Mouse (Mus musculus): Measurements from ENCODE around the gene Atxn7l1. TPM values are rescaled to one million over a fixed set of nuclear protein-coding genes. Genes with fewer than 3 reads are reported as not detected.
"Not testable (repeated sequence)": the region's sequence is repeated elsewhere in the genome, so short reads cannot be mapped to it uniquely, and the experiment has no call there.

Atxn7l1 gene
- polyA plus RNA-seq, 1 experiment from 2014 or later: 13.6 TPM

DNA sequence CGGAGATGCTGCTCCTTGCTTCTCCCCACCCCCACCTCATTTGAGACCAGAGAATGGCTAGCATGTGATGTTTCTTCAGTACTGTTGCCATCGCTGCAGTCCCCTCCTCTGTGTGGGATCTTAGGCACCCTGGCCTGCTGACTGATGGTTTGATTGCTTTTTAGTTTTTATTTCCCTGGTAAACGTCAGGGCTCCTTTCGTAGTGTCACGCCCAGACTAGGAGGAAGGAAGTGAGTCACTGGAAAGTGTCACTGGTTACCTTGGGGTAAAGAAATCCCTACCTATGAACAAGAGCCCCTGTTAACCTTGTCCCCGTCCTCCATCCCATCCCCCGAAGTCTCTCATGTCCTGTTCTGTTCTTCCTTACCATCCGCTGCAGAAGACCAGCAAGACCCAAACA is 10.8 kb downstream of the Atxn7l1 start:
- 45% methylated on average over 8 of the region's 8 CpGs for WGBS
- no peak for DNase-seq (ENCODE audit: low spot score)

DNA sequence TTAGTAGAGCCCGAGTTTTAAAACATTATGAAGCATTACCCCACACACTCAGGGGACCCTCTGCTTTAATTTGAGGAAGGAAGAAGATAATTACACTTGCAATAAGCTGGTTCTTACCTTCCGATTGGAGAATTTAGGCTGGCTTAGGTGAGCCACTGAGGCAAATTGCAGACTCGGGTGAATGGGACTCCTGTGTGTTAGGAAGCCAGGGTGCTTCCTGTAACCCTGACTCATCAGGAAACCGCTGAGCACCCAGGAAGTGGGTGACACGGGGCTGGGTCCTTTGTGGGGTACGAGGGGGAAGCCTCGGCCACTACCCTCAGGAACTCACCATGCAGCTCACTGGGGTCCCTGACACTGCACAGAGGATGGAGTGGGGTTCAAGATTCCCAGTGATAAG is 12.9 kb downstream of the Atxn7l1 start:
- H3K4me3 ChIP-seq: no peak overlapping the region
- no peaks in the 10 kb centered on the region for H3K9me3 ChIP-seq
- 0 out of 2 replicates have a peak, but pooled peaks cover 2% of the 10 kb centered on the region for H3K36me3 ChIP-seq
- H3K4me1 ChIP-seq: peaks cover 24% of the 10 kb centered on the region
- no peaks in the 10 kb centered on the region for H3K27me3 ChIP-seq (ENCODE audit: insufficient read depth, poor library complexity, severe bottlenecking)
- 79% methylated on average over 7 of the region's 7 CpGs for WGBS
- no peak for DNase-seq (ENCODE audit: low spot score)
- H3K27ac ChIP-seq: no peak overlapping the region

More for the DNA sequence above, 10.8 kb downstream of the Atxn7l1 start:
- Histone ChIP-seq H3K27ac (no peak overlapping the region), H3K4me1 (peaks cover 28% of the 10 kb centered on the region), H3K27me3 (ENCODE audit: insufficient read depth, poor library complexity, severe bottlenecking) (no peaks in the 10 kb centered on the region), H3K36me3 (no peaks in the 10 kb centered on the region), H3K4me3 (no peak overlapping the region), H3K9me3 (no peaks in the 10 kb centered on the region)

DNA sequence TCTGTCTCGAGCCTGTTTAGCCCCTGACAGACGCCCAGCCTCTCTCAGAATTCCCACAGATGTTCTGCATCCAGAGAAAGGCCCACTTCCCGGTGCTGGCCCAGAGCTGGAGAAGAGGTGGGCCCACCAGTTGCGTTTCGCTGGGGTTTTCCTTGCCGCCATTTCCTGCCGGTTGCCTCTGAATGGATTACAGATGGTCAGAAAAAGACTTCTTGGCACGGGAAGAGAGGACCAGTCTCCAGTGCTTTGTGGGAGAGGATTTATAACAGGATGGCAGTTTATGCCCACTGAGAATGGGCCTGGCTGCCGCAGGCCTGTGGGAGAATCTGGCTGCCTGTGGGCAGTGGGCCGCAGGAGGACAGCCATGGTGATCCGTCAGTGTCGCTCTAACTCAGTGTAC is 15.0 kb downstream of the Atxn7l1 start:
- H3K36me3 ChIP-seq: 0 out of 2 replicates have a peak, but pooled peaks cover 6% of the 10 kb centered on the region
- 0 out of 2 replicates have a peak overlapping the region, but pooled peaks have one; percentile 29 for H3K27ac ChIP-seq
- 55% methylated on average over 12 of the region's 12 CpGs for WGBS
- no peaks in the 10 kb centered on the region for H3K27me3 ChIP-seq (ENCODE audit: insufficient read depth, poor library complexity, severe bottlenecking)
- peaks cover 23% of the 10 kb centered on the region for H3K4me1 ChIP-seq
- DNase-seq (ENCODE audit: low spot score): no peak
- no peaks in the 10 kb centered on the region for H3K9me3 ChIP-seq
- no peak overlapping the region for H3K4me3 ChIP-seq

DNA sequence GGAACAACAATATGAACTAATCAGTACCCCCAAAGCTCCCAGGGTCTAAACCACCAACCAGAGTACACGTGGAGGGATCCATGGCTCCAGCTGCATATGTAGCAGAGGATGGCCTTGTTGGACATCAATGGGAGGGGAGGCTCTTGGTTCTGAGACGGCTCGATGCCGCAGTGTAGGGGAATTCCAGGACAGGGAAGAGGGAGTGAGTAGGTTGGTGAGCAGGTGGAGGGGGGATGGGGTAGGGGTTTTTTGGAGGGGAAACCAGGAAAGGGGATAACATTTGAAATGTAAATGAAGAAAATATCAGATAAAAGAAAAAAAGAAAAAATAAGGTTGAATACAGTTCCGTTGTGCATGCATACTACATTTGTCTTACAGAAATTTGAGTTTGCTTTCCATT is 16.5 kb downstream of the Atxn7l1 start:
- DNase-seq (ENCODE audit: low spot score); H3K9me3 ChIP-seq; H3K27me3 ChIP-seq (ENCODE audit: insufficient read depth, poor library complexity, severe bottlenecking); H3K4me3 ChIP-seq; H3K36me3 ChIP-seq; H3K27ac ChIP-seq: not testable (repeated sequence)
- WGBS: 88% methylated on average over 5 of the region's 5 CpGs
- H3K4me1 ChIP-seq: peaks cover 15% of the 10 kb centered on the region; the same call in 1 of the 2 replicates

DNA sequence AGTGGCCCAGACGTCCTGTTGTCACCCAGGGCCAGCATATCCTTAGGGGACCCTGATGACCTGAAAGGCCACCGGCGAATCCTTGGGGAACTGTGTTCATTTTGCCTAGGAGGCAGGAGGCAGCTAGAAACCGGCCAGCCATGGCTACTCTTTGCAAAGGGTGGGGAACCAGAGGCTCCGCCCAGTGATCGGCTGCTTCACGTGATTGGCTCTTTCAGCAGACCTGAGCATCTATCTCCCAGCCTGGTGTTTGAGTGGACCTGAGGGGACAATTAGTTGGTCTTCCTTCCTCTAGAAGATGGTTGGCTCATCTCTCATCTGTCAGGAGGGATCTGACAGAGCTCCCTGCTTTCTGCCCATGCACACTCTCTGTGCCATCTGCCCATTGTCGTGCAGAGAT is 19.2 kb downstream of the Atxn7l1 start:
- Histone ChIP-seq H3K9me3 (no peaks in the 10 kb centered on the region), H3K27me3 (ENCODE audit: insufficient read depth, poor library complexity, severe bottlenecking) (no peaks in the 10 kb centered on the region), H3K27ac (no peak overlapping the region), H3K4me3 (no peak overlapping the region), H3K36me3 (0 out of 2 replicates have a peak, but pooled peaks cover 6% of the 10 kb centered on the region), H3K4me1 (peaks cover 15% of the 10 kb centered on the region; the same call in 1 of the 2 replicates)
- 42% methylated on average over 8 of the region's 8 CpGs for WGBS
- no peak for DNase-seq (ENCODE audit: low spot score)

DNA sequence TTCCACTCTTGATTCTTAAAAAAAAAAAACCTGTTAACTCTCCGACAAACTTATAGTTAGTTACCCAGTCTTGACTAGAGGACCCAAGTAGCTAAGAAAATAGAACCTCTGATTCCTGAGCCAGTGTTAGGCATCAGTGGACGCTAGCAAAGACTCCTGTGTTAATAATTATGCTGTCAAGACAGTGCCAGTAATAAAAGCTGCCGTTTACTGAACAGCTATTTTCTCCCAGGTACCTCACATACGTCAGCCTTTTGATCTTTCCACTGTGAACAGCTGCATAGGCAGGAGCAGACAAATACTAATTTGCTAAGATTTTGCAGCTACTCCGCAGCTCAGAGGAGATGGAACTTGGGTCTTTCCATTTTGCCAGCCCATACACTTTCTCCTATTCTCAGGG is 20.1 kb downstream of the Atxn7l1 start:
- no peaks in the 10 kb centered on the region for H3K9me3 ChIP-seq
- 0 out of 2 replicates have a peak, but pooled peaks cover 6% of the 10 kb centered on the region for H3K36me3 ChIP-seq
- DNase-seq (ENCODE audit: low spot score): no peak
- H3K4me3 ChIP-seq: no peak overlapping the region
- H3K27ac ChIP-seq: no peak overlapping the region
- 88% methylated on average over 5 of the region's 5 CpGs for WGBS
- peaks cover 13% of the 10 kb centered on the region; the same call in 1 of the 2 replicates for H3K4me1 ChIP-seq
- no peaks in the 10 kb centered on the region for H3K27me3 ChIP-seq (ENCODE audit: insufficient read depth, poor library complexity, severe bottlenecking)

DNA sequence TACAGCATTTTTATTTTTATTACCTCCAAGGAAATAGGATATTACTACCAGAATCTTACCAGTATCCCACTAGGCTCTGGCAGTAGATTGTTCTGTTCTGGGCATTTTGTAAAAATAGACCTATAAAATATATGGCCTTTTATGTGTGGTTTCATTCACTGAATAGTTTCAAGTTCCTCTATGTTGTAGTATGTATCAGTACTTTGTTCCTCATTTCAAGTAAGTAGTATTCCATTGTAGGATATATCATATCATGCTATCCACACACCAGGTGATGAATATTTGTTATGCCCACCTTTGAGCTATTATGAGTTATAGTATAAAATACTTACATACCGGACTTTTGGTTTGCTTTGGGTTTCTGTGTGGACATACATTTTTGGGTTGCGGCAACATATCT is 21.0 kb downstream of the Atxn7l1 start:
- H3K4me1 ChIP-seq: peaks cover 9% of the 10 kb centered on the region; the same call in 1 of the 2 replicates
- H3K27ac ChIP-seq: no peak overlapping the region
- H3K4me3 ChIP-seq: no peak overlapping the region
- 0 out of 2 replicates have a peak, but pooled peaks cover 6% of the 10 kb centered on the region for H3K36me3 ChIP-seq
- no peaks in the 10 kb centered on the region for H3K9me3 ChIP-seq
- WGBS: 92% methylated on average over 2 of the region's 2 CpGs
- no peak for DNase-seq (ENCODE audit: low spot score)
- no peaks in the 10 kb centered on the region for H3K27me3 ChIP-seq (ENCODE audit: insufficient read depth, poor library complexity, severe bottlenecking)

DNA sequence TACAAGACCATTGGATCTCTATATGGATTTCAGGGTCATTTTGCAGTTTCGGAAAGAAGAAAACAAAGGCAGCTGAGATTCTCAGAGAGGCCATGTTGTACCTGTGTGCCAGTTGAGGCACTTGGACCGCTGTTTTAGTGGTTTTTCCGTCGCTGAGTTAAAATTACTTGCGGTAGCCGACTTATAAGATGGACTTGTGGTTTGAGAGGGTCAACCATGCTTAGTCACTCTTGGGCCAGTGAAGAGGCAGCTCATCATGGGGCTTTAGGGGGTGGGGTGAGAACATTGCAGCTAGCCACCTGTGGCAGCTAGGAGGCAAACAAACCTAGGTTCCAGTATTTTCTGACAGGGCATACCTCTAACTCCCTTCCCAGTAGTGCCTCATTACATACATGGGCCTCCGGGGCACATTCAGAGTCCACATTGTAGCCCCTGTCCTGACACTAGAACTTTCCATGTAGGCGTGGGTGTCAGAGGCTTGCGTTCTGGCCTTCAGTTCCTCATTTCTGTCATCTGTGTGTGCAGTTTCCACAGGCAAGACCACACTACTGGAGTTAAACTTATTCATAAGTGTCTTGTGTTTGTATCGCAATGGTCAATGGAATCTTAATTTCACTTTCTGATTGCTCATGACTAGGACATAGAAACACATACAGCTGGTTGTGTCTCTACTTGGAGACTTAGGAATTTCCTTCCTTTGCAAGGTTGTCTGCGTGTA is 22.4 kb downstream of the Atxn7l1 start:
- no peaks in the 10 kb centered on the region for H3K9me3 ChIP-seq
- H3K4me1 ChIP-seq: peaks cover 23% of the 10 kb centered on the region
- H3K27me3 ChIP-seq (ENCODE audit: insufficient read depth, poor library complexity, severe bottlenecking): no peaks in the 10 kb centered on the region
- no peak for DNase-seq (ENCODE audit: low spot score)
- no peak overlapping the region for H3K27ac ChIP-seq
- 89% methylated on average over 11 of the region's 11 CpGs for WGBS
- 0 out of 2 replicates have a peak, but pooled peaks cover 4% of the 10 kb centered on the region for H3K36me3 ChIP-seq
- H3K4me3 ChIP-seq: no peak overlapping the region

DNA sequence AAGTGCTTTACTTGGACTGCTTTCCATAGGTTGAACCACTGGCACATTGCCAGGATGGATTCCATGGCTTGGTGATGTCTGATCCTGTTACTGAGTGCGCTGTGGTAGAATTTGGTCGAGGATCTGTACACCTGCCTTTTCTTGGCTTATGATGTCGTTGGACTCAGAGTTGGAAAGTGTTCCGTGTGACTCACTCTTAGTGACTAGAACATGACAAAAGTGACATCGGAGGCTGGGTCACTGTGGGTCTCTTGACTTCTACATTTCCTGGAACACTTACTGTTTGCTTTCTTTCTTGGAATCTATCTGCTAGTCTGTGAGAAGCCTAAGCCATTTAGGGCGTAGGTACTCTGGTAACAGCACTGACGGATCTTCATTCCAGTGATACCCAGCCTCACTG is 23.3 kb downstream of the Atxn7l1 start:
- Histone ChIP-seq H3K27me3 (ENCODE audit: insufficient read depth, poor library complexity, severe bottlenecking) (no peaks in the 10 kb centered on the region), H3K4me3 (no peak overlapping the region), H3K4me1 (peaks cover 32% of the 10 kb centered on the region), H3K27ac (no peak overlapping the region), H3K9me3 (no peaks in the 10 kb centered on the region), H3K36me3 (0 out of 2 replicates have a peak, but pooled peaks cover 4% of the 10 kb centered on the region)
- WGBS: 85% methylated on average over 7 of the region's 7 CpGs
- DNase-seq (ENCODE audit: low spot score): no peak

DNA sequence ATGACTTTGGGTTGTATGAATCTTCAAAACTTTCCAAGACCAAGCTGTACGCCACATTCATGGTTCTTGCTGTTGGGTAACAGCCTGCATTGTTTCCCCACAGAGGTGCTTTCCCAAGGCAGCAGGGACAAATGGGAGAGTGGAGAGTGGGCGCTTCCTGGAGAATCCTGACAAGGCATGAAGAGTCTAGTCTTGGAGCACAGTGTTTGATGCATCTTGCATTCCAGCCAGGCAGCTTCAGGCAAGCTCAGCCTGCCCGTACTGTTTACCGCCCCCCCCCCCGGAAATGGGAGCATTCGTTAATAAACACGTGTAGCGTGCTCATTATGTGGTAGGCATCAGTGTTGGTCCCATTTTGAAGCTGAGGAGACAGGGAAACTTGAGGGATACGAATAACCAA is 25.4 kb downstream of the Atxn7l1 start:
- H3K27ac ChIP-seq: no peak overlapping the region
- no peak overlapping the region for H3K4me3 ChIP-seq
- 87% methylated on average over 9 of the region's 9 CpGs for WGBS
- no peak for DNase-seq (ENCODE audit: low spot score)
- H3K27me3 ChIP-seq (ENCODE audit: insufficient read depth, poor library complexity, severe bottlenecking): no peaks in the 10 kb centered on the region
- peaks cover 35% of the 10 kb centered on the region for H3K4me1 ChIP-seq
- H3K36me3 ChIP-seq: no peaks in the 10 kb centered on the region
- H3K9me3 ChIP-seq: no peaks in the 10 kb centered on the region

DNA sequence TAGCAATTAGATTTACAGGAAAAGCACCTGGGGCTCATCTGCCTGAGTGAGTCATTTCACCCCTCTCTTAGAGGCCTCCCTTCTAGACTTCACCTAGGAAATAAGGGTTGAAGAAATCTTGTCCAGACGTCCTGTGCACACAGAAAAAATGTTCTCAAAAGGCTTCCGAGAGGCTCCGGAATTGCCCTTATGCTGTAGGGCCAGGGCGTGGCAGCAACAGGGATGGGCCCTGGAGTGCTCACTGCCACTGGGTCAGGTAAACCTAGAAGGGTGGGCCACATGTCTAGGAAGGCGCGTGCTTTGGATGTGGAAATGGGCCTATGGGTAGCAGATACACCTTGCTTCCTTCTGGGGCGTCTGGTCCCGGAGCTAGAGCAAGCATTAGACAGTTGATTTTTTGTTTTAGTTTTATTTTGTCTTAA is 26.2 kb downstream of the Atxn7l1 start:
- no peak for DNase-seq (ENCODE audit: low spot score)
- Histone ChIP-seq H3K36me3 (no peaks in the 10 kb centered on the region), H3K4me3 (no peak overlapping the region), H3K9me3 (no peaks in the 10 kb centered on the region), H3K27me3 (ENCODE audit: insufficient read depth, poor library complexity, severe bottlenecking) (no peaks in the 10 kb centered on the region), H3K27ac (no peak overlapping the region), H3K4me1 (peaks cover 33% of the 10 kb centered on the region)
- 87% methylated on average over 8 of the region's 8 CpGs for WGBS

DNA sequence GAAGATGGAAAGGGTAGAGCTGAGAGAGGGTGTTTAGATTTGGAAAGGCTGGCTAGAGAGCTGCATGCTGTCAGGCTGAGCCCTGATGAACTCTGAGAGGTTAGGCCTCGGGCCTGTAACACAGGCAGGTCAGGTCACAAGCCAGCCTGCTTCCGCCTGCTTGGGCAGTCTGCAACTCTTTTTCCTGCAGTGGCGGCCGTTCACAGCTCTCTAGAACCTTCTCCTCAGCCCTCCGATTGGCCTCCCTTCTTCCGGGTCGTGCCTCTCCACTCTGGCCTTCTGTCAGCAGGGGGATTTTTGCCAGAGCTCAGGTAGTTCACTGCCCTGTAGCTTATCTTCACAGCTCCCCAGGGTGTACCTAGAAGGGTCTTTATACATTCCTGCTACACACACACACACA is 26.7 kb downstream of the Atxn7l1 start:
- no peak overlapping the region for H3K27ac ChIP-seq
- WGBS: 45% methylated on average over 7 of the region's 7 CpGs

DNA sequence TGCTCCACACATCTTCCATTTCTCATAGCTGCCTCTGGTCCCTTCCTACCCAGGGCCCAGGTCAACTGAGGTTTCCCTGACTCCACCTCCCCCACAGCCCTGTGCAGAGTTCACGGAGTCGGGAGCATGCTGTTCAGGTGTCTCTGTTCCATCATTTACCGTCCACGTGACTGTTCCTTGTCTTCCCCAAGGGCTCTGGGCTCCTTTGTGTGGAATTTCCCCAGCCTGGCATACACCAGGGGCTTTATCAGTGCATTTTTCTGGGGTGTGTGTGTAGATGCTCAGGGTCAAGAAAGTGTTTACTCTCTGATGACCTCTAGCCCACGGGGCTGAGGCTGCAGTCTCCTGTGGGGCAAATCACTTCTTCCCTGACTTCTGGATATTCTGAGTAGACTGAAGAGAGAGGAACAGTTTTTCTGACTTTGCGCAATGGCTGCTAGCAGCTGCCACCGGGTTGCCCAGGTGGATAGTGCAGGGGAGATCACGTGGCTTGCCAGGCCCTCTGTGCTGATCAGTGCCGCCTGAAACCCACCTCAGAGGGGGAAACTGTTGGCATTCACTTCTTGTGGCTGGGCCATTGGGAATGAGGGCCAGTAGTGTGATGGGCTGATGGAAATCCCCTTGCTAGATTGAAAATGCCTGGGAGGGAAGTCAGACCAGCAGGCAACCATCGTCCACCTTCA is 27.3 kb downstream of the Atxn7l1 start:
- 72% methylated on average over 10 of the region's 10 CpGs for WGBS
- DNase-seq (ENCODE audit: low spot score): no peak

More for the DNA sequence above, 26.7 kb downstream of the Atxn7l1 start:
- Histone ChIP-seq H3K27me3 (ENCODE audit: insufficient read depth, poor library complexity, severe bottlenecking) (no peaks in the 10 kb centered on the region), H3K9me3 (no peaks in the 10 kb centered on the region), H3K4me3 (no peak overlapping the region), H3K4me1 (peaks cover 33% of the 10 kb centered on the region), H3K36me3 (no peaks in the 10 kb centered on the region)
- DNase-seq (ENCODE audit: low spot score): no peak

More for the DNA sequence above, 27.3 kb downstream of the Atxn7l1 start:
- H3K27me3 ChIP-seq (ENCODE audit: insufficient read depth, poor library complexity, severe bottlenecking): no peaks in the 10 kb centered on the region
- H3K36me3 ChIP-seq: no peaks in the 10 kb centered on the region
- H3K4me1 ChIP-seq: peaks cover 33% of the 10 kb centered on the region
- no peak overlapping the region for H3K27ac ChIP-seq
- H3K4me3 ChIP-seq: no peak overlapping the region
- no peaks in the 10 kb centered on the region for H3K9me3 ChIP-seq
